Mouse (Mus musculus) MEL-GATA-1-ER (cell line): ENCODE data around the gene Rbms1.

Experiments used
- DNase-seq: peaks from one replicate; pipeline ENCODE4 v3.0.0-alpha.2; 2012; ENCODE audit warnings: low read depth; ENCODE audit errors: extremely low read depth

Rbms1 gene

GRCm38 (mm10) chr2:60920076-60920475 is 42.9 kb downstream of the Rbms1 start:
- no peak for DNase-seq

GRCm38 (mm10) chr2:60918401-60918800 is 44.6 kb downstream of the Rbms1 start:
- DNase-seq, result no peak

- DNase-seq, result no peak
Measured at GRCm38 (mm10) chr2:60914524-60915280, 48.3 kb downstream of the Rbms1 start.

- no peak for DNase-seq
Measured at GRCm38 (mm10) chr2:60913281-60913680, 49.7 kb downstream of the Rbms1 start.

- no peak for DNase-seq
Measured at GRCm38 (mm10) chr2:60911716-60912115, 51.3 kb downstream of the Rbms1 start.

- no peak for DNase-seq
Measured at GRCm38 (mm10) chr2:60910820-60911219, 52.2 kb downstream of the Rbms1 start.

- no peak for DNase-seq
Measured at GRCm38 (mm10) chr2:60908551-60908950, 54.4 kb downstream of the Rbms1 start.

- peak; percentile 13 for DNase-seq
Measured at GRCm38 (mm10) chr2:60908116-60908515, 54.9 kb downstream of the Rbms1 start.

GRCm38 (mm10) chr2:60905283-60905682 is 57.7 kb downstream of the Rbms1 start:
- DNase-seq, result no peak

- no peak for DNase-seq
Measured at GRCm38 (mm10) chr2:60904141-60904540, 58.9 kb downstream of the Rbms1 start.

GRCm38 (mm10) chr2:60903535-60903934 is 59.5 kb downstream of the Rbms1 start:
- no peak for DNase-seq

GRCm38 (mm10) chr2:60902446-60903137 is 60.4 kb downstream of the Rbms1 start:
- no peak for DNase-seq

- no peak for DNase-seq
Measured at GRCm38 (mm10) chr2:60901511-60901951, 61.5 kb downstream of the Rbms1 start.

- DNase-seq, result no peak
Measured at GRCm38 (mm10) chr2:60901013-60901412, 62.0 kb downstream of the Rbms1 start.

GRCm38 (mm10) chr2:60893042-60893441 is 70.0 kb downstream of the Rbms1 start:
- no peak for DNase-seq

- no peak for DNase-seq
Measured at GRCm38 (mm10) chr2:60883931-60884330, 79.1 kb downstream of the Rbms1 start.

- DNase-seq, result no peak
Measured at GRCm38 (mm10) chr2:60883043-60883365, 80.0 kb downstream of the Rbms1 start.

GRCm38 (mm10) chr2:60882202-60883042 is 80.6 kb downstream of the Rbms1 start:
- DNase-seq, result no peak

- no peak for DNase-seq
Measured at GRCm38 (mm10) chr2:60881571-60882041, 81.4 kb downstream of the Rbms1 start.

GRCm38 (mm10) chr2:60880789-60881570 is 82.0 kb downstream of the Rbms1 start:
- no peak for DNase-seq
